Mouse (Mus musculus): ENCODE data around the gene 1810009A15Rik.

- no peak for TF ChIP-seq ZNF384 (IDR thresholded peaks at IDR 0.05; ENCODE audit: low read depth, low read length)
- no peak for TF ChIP-seq GATA1 (IDR thresholded peaks at IDR 0.05; ENCODE audit: low read depth, low read length)
- no peak for TF ChIP-seq SMC3 (IDR thresholded peaks at IDR 0.05; ENCODE audit: low read depth, low read length)
- no peak for TF ChIP-seq MAX (IDR thresholded peaks at IDR 0.05; ENCODE audit: low read length)
- no peak for TF ChIP-seq NRF1 (IDR thresholded peaks at IDR 0.05; ENCODE audit: insufficient read depth, low read depth, low read length, poor library complexity, severe bottlenecking)
- no peak for TF ChIP-seq MYC (IDR thresholded peaks at IDR 0.05; ENCODE audit: low read depth, low read length)
- no peak for TF ChIP-seq POLR2A (IDR thresholded peaks at IDR 0.05; ENCODE audit: control insufficient read depth in 1 of 2, insufficient read depth in 1 of 2, low read depth in 1 of 2, low read length in 2 of 2, poor library complexity in 1 of 2)
- TF ChIP-seq CTCF (IDR thresholded peaks at IDR 0.05 in 2 of 3, conservative IDR thresholded peaks at IDR 0.05 in 1 of 3; ENCODE audit: control insufficient read depth in 1 of 3, insufficient read depth in 1 of 3, low read depth in 2 of 3, low read length in 3 of 3, poor library complexity in 1 of 3, severe bottlenecking in 1 of 3), result no peak
- no peak for TF ChIP-seq POLR2AphosphoS5 (IDR thresholded peaks at IDR 0.05; ENCODE audit: borderline replicate concordance, low read depth, low read length)
- TF ChIP-seq ZC3H11A (IDR thresholded peaks at IDR 0.05; ENCODE audit: low read depth, low read length), result no peak
- no peak for TF ChIP-seq MAFK (IDR thresholded peaks at IDR 0.05; ENCODE audit: borderline replicate concordance, low read depth, low read length)
Measured at GRCm38 (mm10) chr19:8919000-8919399, 30.3 kb downstream of the 1810009A15Rik start.
